ENCODE assay signal across 9 mouse cellular contexts in the genomic region with DNA sequence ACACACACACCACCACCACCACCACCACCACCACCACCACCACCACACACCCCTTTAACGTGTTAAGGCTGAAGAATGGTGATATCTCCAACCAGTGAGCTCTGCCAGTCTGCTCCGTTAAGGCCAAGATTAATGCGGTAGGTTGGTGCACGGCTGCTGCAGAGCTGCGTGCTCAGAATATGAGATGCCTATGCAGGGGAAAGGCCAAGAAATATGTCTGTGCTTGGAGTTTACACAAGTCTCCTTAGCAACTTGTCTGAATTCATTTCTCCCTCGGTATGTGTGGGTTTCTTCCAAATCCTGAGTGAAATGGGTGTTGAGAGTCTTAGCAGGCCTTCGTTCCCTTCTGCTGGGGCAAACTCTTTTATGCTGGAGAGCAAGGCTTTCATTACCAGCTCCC.
DNase-seq lines count a peak whose midpoint lies in the region; ATAC-seq lines count a peak whose summit lies in the region.
"Had no signal": no experiment of that assay in that cellular context is flagged by ENCODE, and none has a peak within 500 bp of the region (broad histone marks: within the 10 kb centered on the region; RNA-seq: fewer than 3 reads in every experiment).

No protein-coding gene starts in this region.

- DNase-seq in frontal cortex, postnatal 14 days (ENCODE audit: low spot score in 2 of 2) = no peak
- peak; percentile 56 to 74 for DNase-seq in right cerebral cortex, postnatal 10 days (ENCODE audit: low spot score in 2 of 2)
- no peak for DNase-seq in right cerebral cortex, postnatal 25 days
- DNase-seq in left cerebral cortex, postnatal 4 days = peak; percentile 61
- DNase-seq in telencephalon, adult 2 months (ENCODE audit: low read depth, low spot score) = peak; percentile 34
- DNase-seq in gastrocnemius, adult 18-20 months (ENCODE audit: low spot score) = no peak
- no peak for DNase-seq in gastrocnemius, postnatal 14 days
- DNase-seq: spleen, adult 18-20 months had no signal

- ATAC-seq in frontal cortex, adult (ENCODE audit: low TSS enrichment) = peak; percentile 81

- intact Hi-C loops in left cerebral cortex, postnatal 4 days (cut with DNase I) = no loop called here
- intact Hi-C loops in gastrocnemius, postnatal 14 days (cut with DNase I; ENCODE audit: low total_unique reads) = no loop called here

Comparison
In these comparisons a context has a peak if more than half of its experiments do, and no peak if none do; other contexts are left out.
1. DNase-seq: peak in right cerebral cortex, postnatal 10 days (2 of 2), left cerebral cortex, postnatal 4 days (single experiment) and telencephalon, adult 2 months (single experiment); none in frontal cortex, postnatal 14 days (0 of 2), right cerebral cortex, postnatal 25 days (single experiment), gastrocnemius, adult 18-20 months (single experiment) and gastrocnemius, postnatal 14 days (single experiment).